Mouse (Mus musculus): Measurements from ENCODE around the gene Calcrl.

- TF ChIP-seq ZNF384 (IDR thresholded peaks at IDR 0.05; ENCODE audit: low read depth, low read length), result no peak
- TF ChIP-seq HCFC1 (IDR thresholded peaks at IDR 0.05; ENCODE audit: borderline replicate concordance, insufficient read depth, low read length), result no peak
- no peak for TF ChIP-seq ZC3H11A (IDR thresholded peaks at IDR 0.05; ENCODE audit: borderline replicate concordance, low read depth, low read length)
- no peak for TF ChIP-seq CHD2 (IDR thresholded peaks at IDR 0.05; ENCODE audit: low read depth, low read length)
- TF ChIP-seq MAFK (IDR thresholded peaks at IDR 0.05; ENCODE audit: insufficient read depth, low read depth, low read length), result no peak
Observed at GRCm38 (mm10) chr2:84384911-84385693, 40.1 kb downstream of the Calcrl start.
